Mouse (Mus musculus) limb, embryonic 14.5 days (tissue): ENCODE results near the gene Kifc1. TPM values are rescaled to one million over a fixed set of nuclear protein-coding genes. Genes with fewer than 3 reads are reported as not detected.

Experiments used
- ATAC-seq: fragments of 200-750 bp; cut with Nextera tagmentation; 2 replicates; pipeline ENCODE4 v1.8.0; 2017; ENCODE audit warnings: low read depth, moderate number of reproducible peaks, moderate TSS enrichment; ENCODE audit not compliant: low FRiP score
- DNase-seq: peaks from one replicate; pipeline ENCODE4 v3.0.0-alpha.2; 2015; ENCODE audit warnings: low spot score
- H3K27ac ChIP-seq: fragments of 300-500 bp; sonication (generic); replicated peaks from 2 replicates; pipeline ENCODE4 v1.5.1; 2014; ENCODE audit warnings: low read depth, mild to moderate bottlenecking, low read length, moderate library complexity, mixed read lengths
- H3K27me3 ChIP-seq: fragments of 300-500 bp; sonication (generic); 2 replicates; pipeline ENCODE4 v1.6.1; 2014; ENCODE audit warnings: low read length, mixed read lengths; ENCODE audit not compliant: control insufficient read depth, insufficient read depth
- H3K36me3 ChIP-seq: fragments of 300-500 bp; sonication (generic); 2 replicates; pipeline ENCODE4 v1.6.1; 2014; ENCODE audit warnings: mild to moderate bottlenecking, low read length, moderate library complexity, mixed read lengths; ENCODE audit not compliant: control insufficient read depth, insufficient read depth
- H3K4me1 ChIP-seq: fragments of 300-500 bp; sonication (generic); 2 replicates; pipeline ENCODE4 v1.6.1; 2014; ENCODE audit warnings: antibody characterized with exemption, low read length, mixed read lengths; ENCODE audit not compliant: control insufficient read depth, insufficient read depth
- H3K4me2 ChIP-seq: fragments of 300-500 bp; sonication (generic); replicated peaks from 2 replicates; pipeline ENCODE4 v1.6.1; 2014; ENCODE audit warnings: low read depth, mild to moderate bottlenecking, low read length, moderate library complexity; ENCODE audit not compliant: severe bottlenecking
- H3K4me3 ChIP-seq: fragments of 300-500 bp; sonication (generic); replicated peaks from 2 replicates; pipeline ENCODE4 v1.5.1; 2014; ENCODE audit warnings: low read length
- H3K9ac ChIP-seq: fragments of 300-500 bp; sonication (generic); 2 replicates; pipeline ENCODE4 v1.6.1; 2014; ENCODE audit warnings: mild to moderate bottlenecking, low read depth, low read length, moderate library complexity; ENCODE audit not compliant: severe bottlenecking
- H3K9me3 ChIP-seq: fragments of 300-500 bp; sonication (generic); 2 replicates; pipeline ENCODE4 v1.6.1; 2016; ENCODE audit warnings: low read length; ENCODE audit not compliant: control insufficient read depth
- POLR2A ChIP-seq: fragments of 200-500 bp; IDR thresholded peaks from 2 replicates; pipeline ENCODE4 v1.8.0; 2012; ENCODE audit warnings: inconsistent platforms, mild to moderate bottlenecking, moderate library complexity, borderline replicate concordance; ENCODE audit not compliant: insufficient read depth, insufficient read length; ENCODE audit errors: extremely low read depth
- WGBS: fragments of 180-500 bp; shearing (Covaris S2); extraction: QIAGEN DNeasy Blood & Tissue Kit; methylation state at CpG from one replicate; pipeline ENCODE4 v1.1.7; 2014; 5-methylcytosine and 5-hydroxymethylcytosine counted together
- polyA plus RNA-seq, 2 experiments: library from polyadenylated mRNA; depleted of rRNA in 1 of 2; stranded (reverse) in 1 of 2; unstranded in 1 of 2; fragments of >200 nt; fragmentation: Nextera tagmentation in 1 of 2; extraction: Ambion mirVana in 1 of 2; gene quantifications; 2 replicates each; pipeline versions ENCODE4 v1.2.1 to v1.2.3; 2012 to 2014

Kifc1 gene
- polyA plus RNA-seq, 2 experiments = 6.2 to 60.6 TPM

- no peak for TF ChIP-seq POLR2A
- peaks cover 18% of the 10 kb centered on the region for H3K36me3 ChIP-seq
- H3K27ac ChIP-seq = no peak overlapping the region
- 63% methylated on average over 8 of the region's 8 CpGs for WGBS
- H3K9ac ChIP-seq = no peak overlapping the region
- H3K4me1 ChIP-seq = peaks cover 7% of the 10 kb centered on the region
- no peak overlapping the region for H3K4me2 ChIP-seq
- DNase-seq = no peak
- no peaks in the 10 kb centered on the region for H3K9me3 ChIP-seq
- no peak overlapping the region for H3K4me3 ChIP-seq
- H3K27me3 ChIP-seq = no peaks in the 10 kb centered on the region
- ATAC-seq = no peak
These were observed 42.3 kb downstream of the Kifc1 start for GRCm38 (mm10) chr17:33848139-33848538.

- DNase-seq (no peak), ATAC-seq (no peak)
- no peak for TF ChIP-seq POLR2A
- WGBS = 55% methylated on average over 1 of the region's 1 CpGs
- Histone ChIP-seq H3K27me3 (no peaks in the 10 kb centered on the region), H3K9me3 (no peaks in the 10 kb centered on the region), H3K27ac (no peak overlapping the region), H3K4me1 (peaks cover 7% of the 10 kb centered on the region), H3K4me2 (peak overlapping the region; percentile 72; the same call in 1 of the 2 replicates), H3K9ac (peak overlapping the region; percentile 58; the same call in 1 of the 2 replicates), H3K36me3 (peaks cover 21% of the 10 kb centered on the region), H3K4me3 (no peak overlapping the region)
These were observed 46.3 kb downstream of the Kifc1 start for GRCm38 (mm10) chr17:33844196-33844595.

- Histone ChIP-seq H3K9ac (peak within 1 kb of the TSS; percentile 58), H3K4me1 (peaks cover 7% of the 10 kb centered on the region), H3K27me3 (no peaks in the 10 kb centered on the region), H3K27ac (no peak within 1 kb of the TSS), H3K9me3 (no peaks in the 10 kb centered on the region), H3K36me3 (peaks cover 18% of the 10 kb centered on the region), H3K4me2 (peak within 1 kb of the TSS; percentile 72), H3K4me3 (peak within 1 kb of the TSS; percentile 79)
- DNase-seq = peak; percentile 90
- TF ChIP-seq POLR2A = 0 out of 2 replicates have a peak, but pooled peaks have one; percentile 60
- peak; percentile 93 for ATAC-seq
- WGBS = under 1% methylated on average over 42 of the region's 45 CpGs
These were observed 47.3 kb downstream of the Kifc1 start, which contains the start of gene Cd320 for GRCm38 (mm10) chr17:33842966-33843795. Gene Cd320 (plus strand): TSS chr17:33843091.

GRCm38 (mm10) chr17:33829561-33829960 lies 60.9 kb downstream of the Kifc1 start:
- no peaks in the 10 kb centered on the region for H3K27me3 ChIP-seq
- H3K9me3 ChIP-seq = no peaks in the 10 kb centered on the region
- H3K27ac ChIP-seq = no peak overlapping the region
- peaks cover 66% of the 10 kb centered on the region for H3K36me3 ChIP-seq
- peaks cover 8% of the 10 kb centered on the region for H3K4me1 ChIP-seq
- 93% methylated on average over 10 of the region's 10 CpGs for WGBS
- no peak overlapping the region for H3K9ac ChIP-seq
- H3K4me3 ChIP-seq = no peak overlapping the region
- DNase-seq (no peak), ATAC-seq (no peak)
- no peak for TF ChIP-seq POLR2A
- no peak overlapping the region for H3K4me2 ChIP-seq

GRCm38 (mm10) chr17:33828892-33829291 lies 61.6 kb downstream of the Kifc1 start:
- no peak for ATAC-seq
- no peak overlapping the region for H3K4me2 ChIP-seq
- peaks cover 8% of the 10 kb centered on the region for H3K4me1 ChIP-seq
- no peaks in the 10 kb centered on the region for H3K9me3 ChIP-seq
- WGBS = 53% methylated on average over 2 of the region's 2 CpGs
- no peak for TF ChIP-seq POLR2A
- peak; percentile 36 for DNase-seq
- no peak overlapping the region for H3K27ac ChIP-seq
- H3K4me3 ChIP-seq = no peak overlapping the region
- H3K27me3 ChIP-seq = no peaks in the 10 kb centered on the region
- peaks cover 59% of the 10 kb centered on the region for H3K36me3 ChIP-seq
- H3K9ac ChIP-seq = no peak overlapping the region
